Mouse (Mus musculus) kidney, embryonic 14.5 days (tissue): ENCODE measurements around the gene Duxbl2. TPM values are rescaled to one million over a fixed set of nuclear protein-coding genes. Genes with fewer than 3 reads are reported as not detected.
A peak's percentile ranks its signal among the peaks of the same experiment; 100 is the strongest.
"Not testable (repeated sequence)": the region's sequence is repeated elsewhere in the genome, so short reads cannot be mapped to it uniquely, and the experiment has no call there.

Source experiments
- ATAC-seq: fragments of 200-750 bp; cut with Nextera tagmentation; 2 replicates; pipeline ENCODE4 v1.8.0; 2017; ENCODE audit warnings: moderate number of reproducible peaks, mild to moderate bottlenecking, moderate TSS enrichment, moderate library complexity; ENCODE audit not compliant: low FRiP score, low TSS enrichment
- H3K27ac ChIP-seq: fragments of 300-500 bp; sonication (generic); 2 replicates; pipeline ENCODE4 v1.5.1; 2014; ENCODE audit warnings: low read depth, mild to moderate bottlenecking, low read length, moderate library complexity, mixed read lengths
- H3K27me3 ChIP-seq: fragments of 300-500 bp; sonication (generic); 2 replicates; pipeline ENCODE4 v1.6.1; 2014; ENCODE audit warnings: mild to moderate bottlenecking, low read length; ENCODE audit not compliant: control insufficient read depth, insufficient read depth
- H3K36me3 ChIP-seq: fragments of 300-500 bp; sonication (generic); 2 replicates; pipeline ENCODE4 v1.6.1; 2014; ENCODE audit warnings: low read length, mixed read lengths; ENCODE audit not compliant: control insufficient read depth, insufficient read depth
- H3K4me1 ChIP-seq: fragments of 300-500 bp; sonication (generic); 2 replicates; pipeline ENCODE4 v1.6.1; 2014; ENCODE audit warnings: low read length, mixed read lengths; ENCODE audit not compliant: control insufficient read depth, insufficient read depth
- H3K4me2 ChIP-seq: fragments of 300-500 bp; sonication (generic); replicated peaks from 2 replicates; pipeline ENCODE4 v1.6.1; 2014; ENCODE audit warnings: low read depth, mild to moderate bottlenecking, low read length
- H3K4me3 ChIP-seq: fragments of 300-500 bp; sonication (generic); 2 replicates; pipeline ENCODE4 v1.5.1; 2014; ENCODE audit warnings: mild to moderate bottlenecking, low read length
- H3K9ac ChIP-seq: fragments of 300-500 bp; sonication (generic); 2 replicates; pipeline ENCODE4 v1.6.1; 2014; ENCODE audit warnings: low read depth, mild to moderate bottlenecking, low read length, moderate library complexity
- H3K9me3 ChIP-seq: fragments of 300-500 bp; sonication (generic); 2 replicates; pipeline ENCODE4 v1.6.1; 2016; ENCODE audit warnings: low read length; ENCODE audit not compliant: control insufficient read depth
- WGBS: fragments of 180-500 bp; shearing (Covaris S2); extraction: QIAGEN DNeasy Blood & Tissue Kit; methylation state at CpG from one replicate; pipeline ENCODE4 v1.1.7; 2014; 5-methylcytosine and 5-hydroxymethylcytosine counted together
- polyA plus RNA-seq: library from polyadenylated mRNA; unstranded; fragments of >200 nt; fragmentation: Nextera tagmentation; extraction: Ambion mirVana; gene quantifications from 2 replicates; pipeline ENCODE4 v1.2.1, GENCODE M21; 2014

Duxbl2 gene
- 1.8 and 2.1 TPM in 2 replicates for polyA plus RNA-seq

- not testable (repeated sequence) for H3K36me3 ChIP-seq, H3K9ac ChIP-seq, H3K4me2 ChIP-seq, H3K4me1 ChIP-seq, H3K4me3 ChIP-seq, ATAC-seq, H3K9me3 ChIP-seq, H3K27me3 ChIP-seq, H3K27ac ChIP-seq
- whole genome bisulfite sequencing = no CpG with 5 or more reads among the region's 7 CpGs
Observed at GRCm38 (mm10) chr14:26118150-26118549, at the start of gene Duxbl2. Gene Duxbl2 (plus strand): TSS chr14:26118349.

GRCm38 (mm10) chr14:26076620-26077390 lies 41.3 kb upstream of the Duxbl2 start:
- not testable (repeated sequence) for H3K9ac ChIP-seq, H3K36me3 ChIP-seq, H3K27ac ChIP-seq, H3K9me3 ChIP-seq, H3K4me2 ChIP-seq, H3K4me1 ChIP-seq, H3K27me3 ChIP-seq, ATAC-seq, H3K4me3 ChIP-seq
- WGBS = no CpG with 5 or more reads among the region's 5 CpGs

DNA sequence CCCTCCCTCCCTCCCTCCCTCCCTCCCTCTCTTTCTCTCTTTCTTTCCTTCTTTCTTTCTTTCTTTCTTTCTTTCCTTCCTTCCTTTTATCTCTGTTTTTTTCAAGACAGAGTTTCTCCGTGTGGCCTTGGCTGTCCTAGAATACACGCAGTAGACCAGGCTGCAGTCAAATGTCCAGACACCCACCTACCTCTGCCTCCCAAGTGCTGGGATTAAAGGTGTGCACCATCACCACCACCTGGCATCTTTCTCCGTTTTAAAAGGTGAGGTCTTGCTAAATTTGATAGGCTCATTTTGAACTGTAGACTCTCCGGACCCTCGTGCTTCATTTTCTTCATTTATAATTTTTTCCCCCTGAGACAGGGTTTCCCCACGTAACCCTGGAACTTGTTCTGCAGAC lies 36.9 kb upstream of the Duxbl2 start, which contains the start of gene Cphx2:
Gene Cphx2 (plus strand): TSS at position 301 of the 400 bp plus-strand sequence.
- WGBS = no CpG with 5 or more reads among the region's 6 CpGs
- not testable (repeated sequence) for H3K9me3 ChIP-seq, H3K27ac ChIP-seq, ATAC-seq, H3K27me3 ChIP-seq, H3K4me1 ChIP-seq, H3K36me3 ChIP-seq, H3K4me3 ChIP-seq, H3K9ac ChIP-seq, H3K4me2 ChIP-seq

- not testable (repeated sequence) for H3K9me3 ChIP-seq, H3K4me1 ChIP-seq, H3K36me3 ChIP-seq, H3K27me3 ChIP-seq, H3K4me2 ChIP-seq, ATAC-seq, H3K27ac ChIP-seq, H3K4me3 ChIP-seq, H3K9ac ChIP-seq
- WGBS = no CpG with 5 or more reads among the region's 1 CpGs
Observed at GRCm38 (mm10) chr14:26081997-26082396, 36.2 kb upstream of the Duxbl2 start, which contains the start of gene Cphx3. Gene Cphx3 (plus strand): TSS chr14:26082297.

- H3K4me1 ChIP-seq, H3K9ac ChIP-seq, ATAC-seq, H3K27ac ChIP-seq, H3K4me3 ChIP-seq, H3K4me2 ChIP-seq, H3K27me3 ChIP-seq, H3K36me3 ChIP-seq, H3K9me3 ChIP-seq: not testable (repeated sequence)
- no CpG with 5 or more reads among the region's 3 CpGs for WGBS
Observed at GRCm38 (mm10) chr14:26097622-26098021, 20.5 kb upstream of the Duxbl2 start.

DNA sequence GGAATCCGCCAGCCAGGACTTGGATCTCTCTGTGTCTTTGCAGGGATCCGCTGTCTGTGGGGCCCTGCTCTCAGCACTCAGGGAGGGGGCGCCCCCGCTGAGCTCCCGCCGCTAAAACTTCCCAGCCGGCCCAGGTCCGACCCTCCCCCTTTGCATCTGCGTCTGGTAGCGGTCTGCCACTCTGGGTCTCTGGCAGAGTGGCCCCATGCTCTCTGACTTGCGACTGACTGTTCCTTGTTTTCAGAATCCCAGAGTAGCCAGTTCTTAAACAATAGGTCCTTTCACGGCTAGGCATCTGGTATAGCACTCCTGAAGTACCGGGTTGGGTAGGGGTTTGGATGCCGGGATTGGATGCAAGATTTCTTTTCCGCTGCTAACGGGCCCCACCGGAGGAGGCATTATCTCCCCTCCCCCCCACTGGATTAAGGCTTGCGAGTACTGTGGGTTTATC lies 426 bp downstream of the Duxbl2 start:
- not testable (repeated sequence) for H3K27ac ChIP-seq

GRCm38 (mm10) chr14:26119095-26119494 lies 946 bp downstream of the Duxbl2 start:
- H3K9me3 ChIP-seq, H3K4me2 ChIP-seq, ATAC-seq, H3K36me3 ChIP-seq, H3K27me3 ChIP-seq, H3K27ac ChIP-seq, H3K9ac ChIP-seq, H3K4me3 ChIP-seq, H3K4me1 ChIP-seq: not testable (repeated sequence)
- WGBS = no CpG with 5 or more reads among the region's 7 CpGs

More for the DNA sequence above, 426 bp downstream of the Duxbl2 start:
- H3K4me3 ChIP-seq, H3K27me3 ChIP-seq, H3K9me3 ChIP-seq, H3K36me3 ChIP-seq, H3K4me2 ChIP-seq, H3K9ac ChIP-seq, H3K4me1 ChIP-seq: not testable (repeated sequence)
- peak; percentile 92 for ATAC-seq
- WGBS = no CpG with 5 or more reads among the region's 18 CpGs

- not testable (repeated sequence) for H3K4me2 ChIP-seq, H3K36me3 ChIP-seq, H3K4me1 ChIP-seq, H3K27ac ChIP-seq, H3K4me3 ChIP-seq, ATAC-seq, H3K27me3 ChIP-seq, H3K9ac ChIP-seq, H3K9me3 ChIP-seq
- no CpG with 5 or more reads among the region's 2 CpGs for WGBS
Observed at GRCm38 (mm10) chr14:26147095-26147494, 28.9 kb downstream of the Duxbl2 start.

DNA sequence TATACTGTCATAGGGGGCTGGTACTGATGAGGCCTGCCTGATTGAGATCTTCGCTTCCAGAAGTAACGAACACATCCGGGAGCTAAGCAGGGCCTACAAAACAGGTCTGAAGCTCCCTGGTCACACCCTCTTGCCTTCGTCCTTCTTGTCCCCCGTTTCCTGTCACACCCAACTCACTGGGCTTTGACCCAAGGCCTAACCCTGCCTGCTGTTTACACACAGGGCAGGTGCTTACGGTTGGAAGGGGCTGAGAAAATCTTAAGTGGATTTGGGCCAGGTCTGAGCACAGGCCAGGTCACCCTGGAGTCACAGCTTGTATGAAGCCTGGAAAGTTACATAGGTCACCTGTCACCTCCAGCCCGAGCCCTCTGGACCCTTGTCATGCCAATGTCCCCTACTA lies 37.9 kb downstream of the Duxbl2 start:
- H3K4me2 ChIP-seq, H3K36me3 ChIP-seq, ATAC-seq, H3K4me3 ChIP-seq, H3K4me1 ChIP-seq, H3K9me3 ChIP-seq, H3K27ac ChIP-seq, H3K27me3 ChIP-seq, H3K9ac ChIP-seq: not testable (repeated sequence)
- WGBS = no CpG with 5 or more reads among the region's 7 CpGs
